Mouse (Mus musculus) kidney, postnatal 4 days (tissue): Measurements from ENCODE around the gene Galnt3.

Source experiments
- DNase-seq, 2 experiments: peaks; one replicate each; pipeline ENCODE4 v3.0.0; 2021; ENCODE audit warnings: mixed read lengths in 2 of 2

Gene Galnt3

DNA sequence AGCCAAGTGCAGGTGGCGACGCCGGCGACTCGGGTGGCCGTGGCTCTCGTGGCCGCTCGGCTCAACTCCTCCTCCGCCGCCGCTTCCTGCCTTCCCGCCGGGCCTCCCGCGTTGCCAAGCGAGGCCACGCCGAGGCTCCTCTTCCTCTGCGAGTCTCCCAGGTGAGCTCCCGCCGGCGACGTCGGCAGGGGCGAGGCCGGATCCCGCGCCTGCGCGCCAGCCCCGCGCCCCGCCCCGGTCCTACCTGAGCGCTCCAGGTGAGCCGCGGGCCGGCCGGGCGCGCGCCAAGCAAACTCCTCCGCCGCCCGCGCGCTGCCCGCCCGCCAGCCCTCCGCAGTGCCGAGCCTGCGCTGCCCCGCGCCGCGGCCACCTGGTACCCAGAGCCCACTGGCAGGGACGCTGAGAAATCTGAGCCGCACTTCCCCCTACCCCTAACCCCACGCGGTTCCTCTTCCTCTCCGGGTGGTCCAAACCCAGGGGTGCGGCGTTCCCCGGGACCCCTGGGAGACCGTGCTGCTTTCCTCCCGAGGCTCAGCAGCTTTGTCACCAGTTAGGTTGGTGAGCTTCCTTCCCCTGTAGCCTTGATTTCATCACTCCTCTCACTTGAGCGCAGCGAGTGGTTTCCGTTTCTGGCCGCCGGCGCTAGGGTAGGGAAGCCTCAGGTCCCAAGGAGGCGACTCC lies at the start of gene Galnt3:
Gene Galnt3 (minus strand): TSS at position 404 of the 681 bp plus-strand sequence.
- DNase-seq = peak; percentile 68 to 77

DNA sequence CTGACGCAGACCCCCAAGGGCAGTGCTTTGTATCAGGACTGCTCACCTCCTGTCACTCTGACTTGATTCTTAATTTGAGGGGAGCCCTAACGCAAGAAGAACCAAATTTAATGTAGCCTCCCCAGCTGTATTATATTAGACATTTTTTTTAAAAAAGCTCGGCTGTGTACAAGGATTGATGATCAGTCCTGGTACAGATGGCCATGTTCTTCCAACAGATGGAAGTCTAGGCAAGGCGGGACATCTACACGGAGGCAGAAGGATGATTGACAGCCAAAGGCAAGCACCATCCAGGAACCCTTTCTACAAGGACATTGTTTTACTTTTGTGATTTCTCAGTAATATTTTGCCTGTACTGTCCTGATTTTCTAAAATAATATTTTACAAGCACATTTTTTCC lies 48.3 kb upstream of the Galnt3 start:
- no peak for DNase-seq

DNA sequence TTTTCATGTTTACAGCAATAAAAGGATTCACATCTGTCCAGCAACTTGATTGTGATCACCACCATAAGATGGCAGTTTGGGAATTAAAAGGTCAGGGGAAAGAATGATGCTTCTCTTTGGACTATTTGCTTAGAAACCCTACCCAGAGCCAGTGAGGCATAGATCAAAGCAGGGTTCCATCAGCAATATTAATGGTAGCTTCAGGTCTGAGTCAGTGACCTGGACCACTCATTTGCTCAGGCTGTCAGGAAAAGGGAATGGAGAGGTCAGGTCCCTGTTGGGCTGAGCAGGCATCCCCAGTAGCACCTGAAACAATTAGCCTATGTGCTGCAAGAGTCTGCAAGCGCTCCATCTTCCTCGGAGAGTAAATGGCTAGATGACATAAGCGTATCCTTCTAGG lies 46.8 kb upstream of the Galnt3 start:
- no peak for DNase-seq

DNA sequence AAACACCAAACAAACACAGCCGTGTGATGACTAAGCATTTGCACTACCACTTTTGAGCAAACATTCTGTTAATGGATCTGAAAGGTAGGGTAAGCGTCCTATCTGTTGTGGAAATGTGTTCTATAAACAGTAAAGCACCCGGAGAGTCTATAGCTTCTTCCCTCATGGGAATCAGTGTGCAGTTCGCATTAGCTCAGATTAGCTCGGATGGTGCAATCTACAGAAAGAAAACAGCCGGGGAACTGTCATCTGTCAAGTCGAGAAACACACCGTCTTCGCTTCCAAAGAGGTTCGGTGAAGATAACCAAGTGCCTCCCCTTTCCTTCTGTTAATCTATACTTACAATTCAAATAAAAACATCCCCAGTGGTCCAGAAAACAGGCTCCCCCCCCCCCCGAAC lies 45.9 kb upstream of the Galnt3 start:
- DNase-seq = no peak

DNA sequence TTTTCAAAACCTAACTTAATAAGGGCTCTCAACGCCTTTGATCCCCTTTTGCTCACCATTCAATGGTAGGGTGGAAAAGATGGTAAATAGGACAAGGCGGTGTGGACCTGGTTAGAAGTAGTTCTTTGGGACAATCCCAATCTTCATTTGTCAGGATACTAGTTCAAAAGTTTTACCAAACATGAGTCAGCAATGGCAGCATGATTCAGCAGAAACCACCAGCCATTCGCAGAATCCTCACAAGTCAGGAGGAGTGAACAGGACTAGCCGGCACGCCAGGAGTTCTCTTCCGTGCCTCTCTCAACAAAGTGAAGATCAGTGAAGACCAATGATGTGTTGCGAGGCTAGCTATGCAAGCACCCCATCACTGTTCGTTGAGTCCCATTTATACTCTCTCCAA lies 40.2 kb upstream of the Galnt3 start:
- DNase-seq = no peak

- DNase-seq = no peak
Observed at GRCm38 (mm10) chr2:66158140-66158915, 33.5 kb upstream of the Galnt3 start.

- no peak for DNase-seq
Observed at GRCm38 (mm10) chr2:66151436-66151835, 26.6 kb upstream of the Galnt3 start.

- DNase-seq = peak; percentile 53 to 62
Observed at GRCm38 (mm10) chr2:66150531-66150930, 25.7 kb upstream of the Galnt3 start.

GRCm38 (mm10) chr2:66148654-66149230 lies 23.9 kb upstream of the Galnt3 start:
- DNase-seq = no peak

DNA sequence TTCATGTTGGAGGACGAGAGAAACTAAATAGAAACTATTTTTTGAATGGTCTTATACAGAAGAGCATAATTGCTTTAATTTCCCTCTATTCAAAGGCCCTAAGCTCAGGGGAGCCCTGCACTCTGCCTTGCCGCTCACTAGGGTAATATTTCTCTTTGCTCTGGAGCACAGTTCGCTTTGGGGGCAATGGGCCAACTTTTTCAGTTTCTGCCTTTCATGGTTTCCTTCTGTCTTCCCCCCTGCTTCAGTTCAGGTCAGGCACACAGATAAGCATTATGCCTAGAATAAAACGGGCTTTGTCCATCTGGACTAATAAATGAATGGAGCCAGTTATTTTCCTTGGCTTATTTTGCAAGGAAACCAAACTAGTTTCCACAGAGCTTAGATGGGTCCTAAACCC lies 21.7 kb upstream of the Galnt3 start:
- peak; percentile 63 to 75 for DNase-seq

DNA sequence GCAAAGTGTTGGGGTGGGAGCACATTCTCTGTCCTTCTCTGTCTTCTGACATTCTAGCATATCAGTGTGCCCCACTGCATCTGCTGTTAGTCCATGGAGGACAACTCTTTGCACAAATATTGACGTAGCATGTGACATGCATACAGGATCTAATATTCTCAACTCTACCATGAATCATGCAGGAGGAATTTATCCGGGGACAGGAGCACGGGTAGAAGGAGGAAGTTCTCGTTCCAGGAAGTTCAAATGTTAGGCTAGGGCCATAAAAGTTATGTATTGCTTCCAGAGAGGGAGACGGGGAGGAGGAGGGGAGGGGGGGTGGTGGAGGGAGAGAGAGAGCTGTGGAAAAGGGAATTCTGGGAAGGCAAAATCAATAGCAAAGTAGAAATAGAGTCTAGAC lies 20.0 kb upstream of the Galnt3 start:
- no peak for DNase-seq

- DNase-seq = no peak
Observed at GRCm38 (mm10) chr2:66143284-66143683, 18.5 kb upstream of the Galnt3 start.

DNA sequence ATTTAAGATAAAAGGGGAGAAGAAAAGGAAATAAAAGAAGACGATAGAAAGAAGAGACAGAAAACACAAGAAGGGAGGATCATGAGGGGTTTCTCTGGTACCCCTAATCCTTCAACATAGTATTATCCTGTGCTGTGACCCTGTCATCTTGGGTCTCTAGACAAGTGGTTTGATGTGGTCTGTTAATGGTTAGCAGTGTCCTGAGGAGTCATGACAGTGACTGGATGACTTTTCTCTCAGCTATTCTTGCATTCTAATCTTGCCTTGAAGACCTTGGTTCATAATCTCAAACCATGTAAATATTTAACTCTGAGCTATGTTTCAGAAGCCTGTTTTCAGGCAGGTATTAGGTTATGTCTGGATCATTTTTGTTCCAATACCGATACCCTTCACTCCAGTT lies 17.9 kb upstream of the Galnt3 start:
- DNase-seq = no peak

DNA sequence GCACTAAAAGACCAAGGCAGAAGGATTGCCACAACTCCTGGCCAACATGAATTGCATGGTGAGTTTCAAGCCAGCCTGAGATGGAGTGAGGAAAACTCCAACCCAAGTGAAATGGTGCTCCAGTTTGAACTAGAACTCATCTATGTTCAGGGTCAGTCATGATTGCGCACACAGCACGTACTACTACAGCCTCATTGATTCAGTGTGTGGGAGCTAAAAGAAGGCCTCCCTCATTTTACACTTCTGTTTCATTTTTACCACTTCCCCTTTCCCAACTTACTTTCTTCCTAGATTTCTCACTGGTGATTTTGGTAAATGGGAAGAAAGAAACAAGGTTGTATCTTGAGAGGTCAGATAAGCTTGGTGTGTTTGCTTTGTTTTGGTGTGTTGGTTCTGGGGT lies 17.5 kb upstream of the Galnt3 start:
- no peak for DNase-seq

GRCm38 (mm10) chr2:66140246-66140645 lies 15.5 kb upstream of the Galnt3 start:
- DNase-seq = no peak

GRCm38 (mm10) chr2:66131862-66132544 lies 7.2 kb upstream of the Galnt3 start:
- no peak for DNase-seq

GRCm38 (mm10) chr2:66128941-66129340 lies 4.1 kb upstream of the Galnt3 start:
- no peak for DNase-seq

DNA sequence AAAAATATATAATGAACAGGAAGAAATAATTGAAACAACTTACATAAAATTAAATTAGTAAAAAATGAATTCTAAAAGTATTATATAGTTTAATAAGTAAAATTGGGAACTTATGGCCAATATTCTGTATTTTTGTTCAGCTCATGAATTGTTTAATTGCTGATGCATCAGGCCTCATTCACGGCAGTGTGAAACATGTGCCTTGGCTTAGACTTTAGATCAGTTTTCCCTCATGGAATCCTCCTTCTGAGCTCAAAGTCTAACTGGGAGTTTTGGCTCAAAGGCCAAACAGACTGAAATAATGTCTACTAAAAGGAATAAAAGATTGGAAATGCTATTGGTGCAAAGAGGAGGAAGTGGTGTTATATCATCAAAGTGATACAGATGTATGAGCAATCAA lies 2.7 kb upstream of the Galnt3 start:
- DNase-seq = no peak

- DNase-seq = no peak
Observed at GRCm38 (mm10) chr2:66126936-66127335, 2.1 kb upstream of the Galnt3 start.

GRCm38 (mm10) chr2:66123756-66124589 lies 821 bp downstream of the Galnt3 start:
- DNase-seq = peak; percentile 34 to 60

- peak in 1 of 2 experiments; percentile 14 for DNase-seq
Observed at GRCm38 (mm10) chr2:66117686-66118085, 7.1 kb downstream of the Galnt3 start.

DNA sequence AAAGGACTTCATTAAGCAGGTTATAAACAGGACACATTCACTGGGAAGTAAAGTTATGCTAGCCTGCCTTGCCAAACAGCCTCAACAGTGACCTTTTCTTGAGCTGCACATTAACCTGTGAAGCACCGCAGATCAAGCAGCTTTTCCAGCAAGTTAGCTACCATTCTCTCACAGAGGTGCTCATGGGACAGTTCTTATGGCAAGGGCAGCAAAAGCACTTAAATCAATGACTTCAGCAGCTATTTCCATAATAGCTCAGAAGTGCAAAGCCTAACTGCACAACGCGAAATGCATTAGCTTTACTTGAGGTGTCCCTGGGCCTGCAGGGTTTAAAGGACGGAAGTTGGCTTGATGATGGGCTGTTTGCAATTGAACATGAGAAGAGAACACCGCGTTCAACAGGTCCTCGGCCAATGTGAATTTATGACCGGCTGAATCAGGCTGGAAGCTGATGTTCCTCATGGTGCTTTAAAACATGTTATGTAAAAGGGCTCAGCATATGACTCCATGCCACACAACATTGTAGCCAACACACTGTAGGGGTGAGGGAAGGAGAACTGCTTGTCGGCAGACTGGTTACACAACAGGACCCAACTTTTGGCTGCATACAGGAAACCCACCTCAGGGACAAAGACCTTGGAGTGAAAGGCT lies 16.8 kb downstream of the Galnt3 start:
- no peak for DNase-seq
